Mouse (Mus musculus): Measurements from ENCODE around the gene Pold2. TPM values are rescaled to one million over a fixed set of nuclear protein-coding genes. Genes with fewer than 3 reads are reported as not detected.

The Pold2 gene
- total RNA-seq, 2 experiments from 2014 or later: 19.0 to 23.8 TPM

DNA sequence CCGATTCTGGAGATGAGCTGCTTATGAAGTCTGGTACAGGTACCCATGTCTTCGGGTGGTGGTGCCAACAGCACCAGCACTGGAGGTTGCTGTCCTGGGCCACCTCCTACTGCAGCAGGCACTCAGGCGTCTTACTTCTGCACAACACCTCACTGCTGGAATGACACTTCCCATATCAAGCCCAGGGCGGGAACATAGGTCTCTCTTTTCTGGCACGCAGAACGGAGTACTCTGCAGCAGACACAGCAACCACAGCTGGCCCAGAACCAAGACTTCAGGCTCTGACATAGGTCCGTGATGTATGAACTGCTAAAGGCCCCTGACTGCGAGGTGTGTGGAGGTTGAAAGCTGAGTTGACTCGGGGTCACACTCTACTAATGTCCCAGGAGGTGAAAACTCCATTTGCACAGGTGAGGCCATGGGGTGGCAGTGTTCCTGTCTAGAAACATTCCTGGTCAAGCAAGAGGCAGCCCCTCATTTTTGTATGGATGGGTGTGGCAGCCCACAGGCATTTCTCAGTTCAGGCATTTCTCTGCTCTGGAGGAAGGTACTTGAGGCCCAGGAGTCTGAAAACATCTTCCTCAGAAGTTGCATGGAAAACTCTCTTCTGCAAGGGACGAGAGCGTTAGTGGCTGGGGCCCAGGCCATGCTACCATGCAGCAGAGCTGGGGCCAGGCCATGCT is 49.4 kb downstream of the Pold2 start:
- ATAC-seq (ENCODE audit: poor library complexity, severe bottlenecking): no peak

DNA sequence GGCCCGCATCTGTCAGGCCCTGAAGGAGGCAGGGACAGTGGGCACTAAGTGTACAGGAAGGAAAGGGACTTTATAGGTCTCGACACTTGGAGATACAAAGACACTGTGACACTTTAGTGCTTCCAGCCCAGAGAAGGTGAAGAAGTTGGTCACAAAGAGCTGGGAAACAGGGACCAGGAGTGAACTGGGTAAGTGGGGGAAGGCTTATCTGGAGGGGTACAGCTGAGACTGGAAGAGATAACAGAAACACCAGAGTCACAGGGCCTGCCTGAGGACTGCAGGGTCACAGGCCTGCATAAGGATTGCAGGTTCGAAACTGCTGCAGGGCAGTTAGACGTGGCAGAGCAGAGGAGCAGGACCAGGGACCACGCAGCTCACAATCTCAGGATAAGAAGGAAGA is 50.2 kb downstream of the Pold2 start:
- no peak for ATAC-seq (ENCODE audit: poor library complexity, severe bottlenecking)

DNA sequence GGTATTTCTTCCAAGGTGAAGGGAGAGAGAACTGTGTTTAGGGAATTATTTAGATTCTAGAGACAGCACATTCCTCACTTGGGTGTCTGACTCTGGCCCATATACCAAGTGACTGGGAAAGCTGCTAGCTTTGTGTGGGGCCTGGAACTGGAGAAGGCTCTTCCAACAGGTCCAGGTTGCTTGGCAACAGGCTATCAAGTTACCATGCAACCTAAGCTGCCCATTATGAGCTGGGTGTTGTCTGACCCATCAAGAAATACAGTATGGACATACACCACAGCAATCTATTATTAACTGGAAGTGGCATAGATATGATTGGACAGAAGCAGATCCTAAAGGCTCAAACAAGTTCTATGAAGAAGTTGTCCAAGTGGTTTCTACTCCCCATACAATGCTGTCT is 52.7 kb downstream of the Pold2 start:
- ATAC-seq (ENCODE audit: poor library complexity, severe bottlenecking): no peak

Other genes starting within 250 kb of the Pold2 start
- 67.4 and 74.1 TPM in 2 replicates for gene Mrps24, start 162.6 kb downstream of the Pold2 start, total RNA-seq (2015)
- gene Mrps24, start 162.6 kb downstream of the Pold2 start, total RNA-seq (2017): 30.7 and 41.2 TPM in 2 replicates
- 4.1 and 4.5 TPM in 2 replicates for gene Urgcp, start 115.9 kb downstream of the Pold2 start, total RNA-seq (2015)
- gene Urgcp, start 115.9 kb downstream of the Pold2 start, total RNA-seq (2017): 7.5 and 8.7 TPM in 2 replicates
- 84.5 and 90.0 TPM in 2 replicates for gene Dbnl, start 89.8 kb downstream of the Pold2 start, total RNA-seq (2015)
- gene Dbnl, start 89.8 kb downstream of the Pold2 start, total RNA-seq (2017): 176 and 179 TPM in 2 replicates
- gene Pgam2, start 74.6 kb downstream of the Pold2 start, total RNA-seq (2015): not detected in 2 replicates
- not detected in 2 replicates for gene Pgam2, start 74.6 kb downstream of the Pold2 start, total RNA-seq (2017)
- gene Polm, start 40.3 kb downstream of the Pold2 start, total RNA-seq (2015): 10.4 and 10.7 TPM in 2 replicates
- 6.0 and 8.8 TPM in 2 replicates for gene Polm, start 40.3 kb downstream of the Pold2 start, total RNA-seq (2017)
- gene Aebp1, start 16.3 kb downstream of the Pold2 start, total RNA-seq (2015): not detected in 2 replicates
- 0.11 and 0.12 TPM in 2 replicates for gene Aebp1, start 16.3 kb downstream of the Pold2 start, total RNA-seq (2017)
- not detected in 2 replicates for gene Myl7, start 20.5 kb upstream of the Pold2 start, total RNA-seq (2015)
- gene Myl7, start 20.5 kb upstream of the Pold2 start, total RNA-seq (2017): not detected in 2 replicates
- gene Gck, start 71.8 kb upstream of the Pold2 start, total RNA-seq (2015): not detected in 2 replicates
- gene Gck, start 71.8 kb upstream of the Pold2 start, total RNA-seq (2017): not detected in 2 replicates
- 18.2 and 21.0 TPM in 2 replicates for gene Ykt6, start 77.4 kb upstream of the Pold2 start, total RNA-seq (2015)
- 41.8 and 54.2 TPM in 2 replicates for gene Ykt6, start 77.4 kb upstream of the Pold2 start, total RNA-seq (2017)
- 0.38 and 0.71 TPM in 2 replicates for gene Camk2b, start 188.1 kb upstream of the Pold2 start, total RNA-seq (2015)
- 0.59 and 1.3 TPM in 2 replicates for gene Camk2b, start 188.1 kb upstream of the Pold2 start, total RNA-seq (2017)